Comparison of ENCODE assay signal across 8 mouse cellular contexts in the genomic region with DNA sequence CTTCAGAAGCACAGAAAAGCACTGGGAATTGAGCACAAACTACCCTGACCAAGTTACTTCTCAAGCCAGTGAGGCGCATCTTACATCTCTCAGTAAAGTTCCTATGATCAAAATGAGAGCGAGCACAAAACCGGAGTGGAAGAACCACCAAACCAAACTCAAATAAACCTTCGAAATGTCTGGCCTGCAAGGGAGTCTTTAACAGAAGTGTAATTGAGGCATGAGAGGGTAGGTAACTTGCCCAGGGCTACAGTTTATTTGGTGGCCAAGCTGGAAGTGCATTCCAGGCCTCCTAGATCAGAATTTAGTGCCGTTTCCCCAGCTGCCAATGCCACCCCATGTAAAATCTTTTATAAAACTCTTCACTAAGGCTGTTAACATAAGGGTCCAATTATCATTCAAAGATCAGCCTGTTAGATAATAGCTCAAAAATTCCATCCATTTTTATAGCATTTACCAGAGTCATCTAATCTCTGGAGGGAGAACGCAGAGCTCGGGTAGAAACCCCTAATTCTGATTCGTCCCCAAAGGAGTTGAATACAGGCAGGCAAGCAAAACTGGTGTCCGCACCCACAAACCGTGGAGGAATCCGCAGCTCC.
DNase-seq lines count a peak whose midpoint lies in the region; ATAC-seq and TF ChIP-seq lines count a peak whose summit lies in the region.

No protein-coding gene starts in this region.

- 13% methylated on average over 11 of the region's 11 CpGs for WGBS in embryonic facial prominence, embryonic 11.5 days
- 19% methylated on average over 11 of the region's 11 CpGs for WGBS in hindbrain, postnatal 0 days

- TF ChIP-seq POLR2A in myocyte (IDR thresholded peaks at IDR 0.05; ENCODE audit: insufficient read length, low read depth): no peak

- H3K36me3 ChIP-seq in embryonic facial prominence, embryonic 11.5 days (replicated peaks; ENCODE audit: control insufficient read depth, insufficient read depth, low read depth, low read length): no peaks in the 10 kb centered on the region
- H3K36me3 ChIP-seq in hindbrain, postnatal 0 days (ENCODE audit: insufficient read depth, low read length): no peaks in the 10 kb centered on the region
- H3K36me3 ChIP-seq in myocyte (ENCODE audit: control insufficient read depth, insufficient read depth): no peaks in the 10 kb centered on the region

- no peak for TF ChIP-seq CTCF in left cerebral cortex, adult 2 months (IDR thresholded peaks at IDR 0.05)
- TF ChIP-seq CTCF in hindbrain, postnatal 0 days (IDR thresholded peaks at IDR 0.05; ENCODE audit: low read depth): no peak

- H3ac ChIP-seq in myocyte (ENCODE audit: control insufficient read depth, insufficient read length): peak overlapping the region; percentile 87

- ATAC-seq in embryonic facial prominence, embryonic 11.5 days (replicated peaks; ENCODE audit: insufficient number of reproducible peaks, low FRiP score, low TSS enrichment, low read depth): no peak
- ATAC-seq in hindbrain, postnatal 0 days: no peak

- intact Hi-C loops in left cerebral cortex, adult 2 months (cut with DNase I): loop anchor here (5.0 kb wide), 2 partner anchors 66 to 81 kb away; no protein-coding TSS in a partner anchor

- H3K4me3 ChIP-seq in left cerebral cortex, adult 2 months: peak overlapping the region; percentile 91
- H3K4me3 ChIP-seq in embryonic facial prominence, embryonic 11.5 days (ENCODE audit: low read depth, low read length): peak overlapping the region; percentile 99
- peak overlapping the region; percentile 97 for H3K4me3 ChIP-seq in hindbrain, postnatal 0 days (ENCODE audit: low read length)
- H3K4me3 ChIP-seq in myocyte: peak overlapping the region; percentile 39

- H3K4me2 ChIP-seq in embryonic facial prominence, embryonic 11.5 days (ENCODE audit: low read depth, low read length): peak overlapping the region; percentile 96
- H3K4me2 ChIP-seq in hindbrain, postnatal 0 days (ENCODE audit: low read depth, low read length): peak overlapping the region; percentile 99
- H3K4me2 ChIP-seq in myocyte (ENCODE audit: low read depth): peak overlapping the region; percentile 71

- peaks cover 56% of the 10 kb centered on the region for H3K79me2 ChIP-seq in myocyte (ENCODE audit: control insufficient read depth, insufficient read depth)

- H3K27me3 ChIP-seq in embryonic facial prominence, embryonic 11.5 days (ENCODE audit: control insufficient read depth, insufficient read depth, low read length): no peaks in the 10 kb centered on the region
- H3K27me3 ChIP-seq in hindbrain, postnatal 0 days (ENCODE audit: insufficient read depth, low read length): no peaks in the 10 kb centered on the region
- H3K27me3 ChIP-seq in myocyte (ENCODE audit: control insufficient read depth, insufficient read depth, insufficient read length): no peaks in the 10 kb centered on the region

- DNase-seq in left cerebral cortex, adult 2 months (ENCODE audit: extremely low spot score in 1 of 2, low spot score in 2 of 2): no peak
- DNase-seq in left cerebral cortex, adult 8-10 months (ENCODE audit: low spot score in 2 of 2): no peak
- DNase-seq in embryonic facial prominence, embryonic 11.5 days (ENCODE audit: low spot score): peak; percentile 50
- DNase-seq in hindbrain, postnatal 0 days (ENCODE audit: low spot score): no peak
- DNase-seq in embryo, embryonic 9.5 days (ENCODE audit: extremely low spot score): no peak
- no peak for DNase-seq in right cerebral cortex, postnatal 25 days
- no peak for DNase-seq in spleen, postnatal 14 days (ENCODE audit: low spot score in 2 of 2)

- no peaks in the 10 kb centered on the region for H3K9me3 ChIP-seq in embryonic facial prominence, embryonic 11.5 days (replicated peaks; ENCODE audit: control insufficient read depth, low read length)
- no peaks in the 10 kb centered on the region for H3K9me3 ChIP-seq in hindbrain, postnatal 0 days (ENCODE audit: low read length)

- peaks cover 3% of the 10 kb centered on the region; the same call in 1 of the 2 replicates for H3K4me1 ChIP-seq in embryonic facial prominence, embryonic 11.5 days (ENCODE audit: control insufficient read depth, insufficient read depth, low read length)
- peaks cover 11% of the 10 kb centered on the region; the same call in 1 of the 2 replicates for H3K4me1 ChIP-seq in hindbrain, postnatal 0 days (ENCODE audit: insufficient read depth, low read length)

- no peak overlapping the region for H3K27ac ChIP-seq in left cerebral cortex, adult 2 months
- peak overlapping the region; percentile 96 for H3K27ac ChIP-seq in embryonic facial prominence, embryonic 11.5 days (replicated peaks; ENCODE audit: low read depth, low read length)
- H3K27ac ChIP-seq in hindbrain, postnatal 0 days: no peak overlapping the region

- peak overlapping the region; percentile 90 for H3K9ac ChIP-seq in embryonic facial prominence, embryonic 11.5 days (replicated peaks; ENCODE audit: low read length)
- H3K9ac ChIP-seq in hindbrain, postnatal 0 days (replicated peaks; ENCODE audit: low read length): peak overlapping the region; percentile 88; the same call in 1 of the 2 replicates

TF ChIP-seq in myocyte, 11 proteins besides CTCF, POLR2A, EP300 and RAD21:
- TF ChIP-seq MYOG (IDR thresholded peaks at IDR 0.05; ENCODE audit: control insufficient read depth in 1 of 3, insufficient read depth in 1 of 3, insufficient read length in 2 of 3, low read depth in 2 of 3) (no peak), CEBPB (IDR thresholded peaks at IDR 0.05; ENCODE audit: insufficient read depth, poor library complexity, severe bottlenecking) (no peak), MYOD1 (IDR thresholded peaks at IDR 0.05; ENCODE audit: control insufficient read depth in 1 of 3, insufficient read length in 2 of 3, low read depth in 2 of 3) (no peak), SRF (IDR thresholded peaks at IDR 0.05; ENCODE audit: control insufficient read depth, insufficient read length, low read depth) (no peak), USF1 (IDR thresholded peaks at IDR 0.05; ENCODE audit: low read depth) (no peak), POLR2AphosphoS2 (IDR thresholded peaks at IDR 0.05; ENCODE audit: insufficient read length, low read depth) (no peak), TCF12 (IDR thresholded peaks at IDR 0.05; ENCODE audit: insufficient read depth, poor library complexity, severe bottlenecking) (no peak), REST (IDR thresholded peaks at IDR 0.05; ENCODE audit: insufficient read depth, insufficient read length) (no peak), MAX (IDR thresholded peaks at IDR 0.05; ENCODE audit: low read depth) (no peak), TCF3 (IDR thresholded peaks at IDR 0.05; ENCODE audit: insufficient read length, low read depth) (no peak)

Comparison
In these comparisons a context has a peak if more than half of its experiments do, and no peak if none do; other contexts are left out.
1. H3K4me3 ChIP-seq: peak in every context shown above with its lines; median percentile 99 in embryonic facial prominence, embryonic 11.5 days; 97 in hindbrain, postnatal 0 days; 91 in left cerebral cortex, adult 2 months; 39 in myocyte.